Mouse (Mus musculus): ENCODE measurements around the gene Fcgr2b.

DNA sequence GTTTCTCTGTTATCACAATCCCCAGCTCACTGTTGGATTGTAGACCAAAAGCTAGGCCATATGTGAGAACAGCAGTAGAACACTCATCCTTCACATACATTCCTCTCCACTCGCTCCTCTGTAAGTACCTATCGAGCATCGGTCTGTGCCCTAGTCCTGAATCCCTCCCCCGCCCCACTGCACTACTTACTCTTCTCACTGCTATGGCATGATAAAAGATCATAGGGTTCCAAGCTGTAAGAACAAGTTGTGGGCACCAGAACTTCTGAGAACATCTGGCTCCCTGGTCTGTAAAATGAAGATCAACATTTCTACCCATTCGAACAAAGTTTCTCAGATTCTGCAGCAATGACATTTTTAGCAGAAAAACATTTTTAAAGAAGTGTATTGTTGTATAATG is at the start of gene Fcgr2b:
- no peak for TF ChIP-seq CTCF (IDR thresholded peaks at IDR 0.05; ENCODE audit: control insufficient read depth, insufficient read depth, insufficient replicate concordance, low read depth, low read length)
- no peak for TF ChIP-seq POLR2A (IDR thresholded peaks at IDR 0.05; ENCODE audit: control insufficient read depth, low read depth, low read length)

All from testis, adult 2 months (tissue).